Mouse (Mus musculus) embryonic facial prominence, embryonic 13.5 days (tissue): ENCODE measurements around the gene Dnajc30. TPM values are rescaled to one million over a fixed set of nuclear protein-coding genes. Genes with fewer than 3 reads are reported as not detected.

Experiments used
- ATAC-seq: fragments of 200-750 bp; cut with Nextera tagmentation; 2 replicates; pipeline ENCODE4 v1.8.0; 2017; ENCODE audit warnings: low read depth; ENCODE audit not compliant: insufficient number of reproducible peaks, insufficient read depth, low FRiP score, low TSS enrichment
- H3K27ac ChIP-seq: fragments of 300-500 bp; sonication (generic); 2 replicates; pipeline ENCODE4 v1.5.1; 2015; ENCODE audit warnings: moderate library complexity, mild to moderate bottlenecking, inconsistent platforms
- H3K27me3 ChIP-seq: fragments of 300-500 bp; sonication (generic); 2 replicates; pipeline ENCODE4 v1.6.1; 2015; ENCODE audit warnings: mild to moderate bottlenecking, inconsistent platforms
- H3K36me3 ChIP-seq: fragments of 300-500 bp; sonication (generic); 2 replicates; pipeline ENCODE4 v1.6.1; 2015; ENCODE audit warnings: mild to moderate bottlenecking, inconsistent platforms
- H3K4me1 ChIP-seq: fragments of 300-500 bp; sonication (generic); 2 replicates; pipeline ENCODE4 v1.6.1; 2015; ENCODE audit warnings: inconsistent platforms
- H3K4me2 ChIP-seq: fragments of 300-500 bp; sonication (generic); 2 replicates; pipeline ENCODE4 v1.6.1; 2015; ENCODE audit warnings: moderate library complexity, mild to moderate bottlenecking, inconsistent platforms
- H3K4me3 ChIP-seq: fragments of 300-500 bp; sonication (generic); 2 replicates; pipeline ENCODE4 v1.5.1; 2015; ENCODE audit warnings: mild to moderate bottlenecking, inconsistent platforms
- H3K9ac ChIP-seq: fragments of 300-500 bp; sonication (generic); 2 replicates; pipeline ENCODE4 v1.6.1; 2015; ENCODE audit warnings: mild to moderate bottlenecking, inconsistent platforms
- H3K9me3 ChIP-seq: fragments of 300-500 bp; sonication (generic); 2 replicates; pipeline ENCODE4 v1.6.1; 2016; ENCODE audit warnings: inconsistent platforms
- WGBS: fragments of 180-500 bp; shearing (Covaris S2); methylation state at CpG from one replicate; pipeline ENCODE4 v1.1.7; 2015; ENCODE audit warnings: mixed read lengths; 5-methylcytosine and 5-hydroxymethylcytosine counted together
- polyA plus RNA-seq: library from polyadenylated mRNA; unstranded; fragments of >200 nt; fragmentation: Nextera tagmentation; extraction: Ambion mirVana; gene quantifications from 2 replicates; pipeline ENCODE4 v1.2.1, GENCODE M21; 2015

Gene Dnajc30
- polyA plus RNA-seq, 1 experiment from 2014 or later: 38.8 TPM

DNA sequence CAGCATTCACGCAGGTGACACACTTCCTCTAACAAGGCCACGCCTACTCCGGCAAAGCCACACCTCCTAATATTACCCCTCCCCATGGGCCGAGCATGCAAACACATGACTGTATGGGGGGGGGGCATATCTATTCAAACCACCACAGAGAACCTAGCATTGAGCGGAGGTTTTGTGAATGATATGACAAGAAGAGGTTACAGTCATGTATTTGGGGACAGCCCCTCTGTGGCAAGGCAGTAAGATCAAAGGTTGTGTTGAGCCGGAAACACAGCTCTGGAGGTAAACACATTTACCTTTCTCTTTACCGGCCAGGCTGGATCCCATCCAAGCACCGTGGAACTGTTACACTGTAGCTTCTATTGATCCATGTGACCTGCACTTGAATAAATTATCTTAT, 51.2 kb downstream of the Dnajc30 start:
- no peak overlapping the region for H3K9ac ChIP-seq
- no peak overlapping the region for H3K4me3 ChIP-seq
- no peak for ATAC-seq
- no peaks in the 10 kb centered on the region for H3K36me3 ChIP-seq
- no peaks in the 10 kb centered on the region for H3K9me3 ChIP-seq
- WGBS: 85% methylated on average over 8 of the region's 8 CpGs
- peaks cover 4% of the 10 kb centered on the region; the same call in 1 of the 2 replicates for H3K27me3 ChIP-seq
- H3K27ac ChIP-seq: no peak overlapping the region
- peaks cover 3% of the 10 kb centered on the region for H3K4me1 ChIP-seq
- no peak overlapping the region for H3K4me2 ChIP-seq

Other genes starting within 250 kb of the Dnajc30 start
- not detected in 2 replicates for gene Tmem270, start 157.5 kb upstream of the Dnajc30 start, polyA plus RNA-seq
- 0.39 and 2.8 TPM in 2 replicates for gene Cldn13, start 148.7 kb upstream of the Dnajc30 start, polyA plus RNA-seq
- 21.1 and 21.4 TPM in 2 replicates for gene Mettl27, start 131.8 kb upstream of the Dnajc30 start, polyA plus RNA-seq
- gene Cldn4, start 117.3 kb upstream of the Dnajc30 start, polyA plus RNA-seq: 21.0 and 22.9 TPM in 2 replicates
- 14.8 and 26.4 TPM in 2 replicates for gene Cldn3, start 78.0 kb upstream of the Dnajc30 start, polyA plus RNA-seq
- gene Abhd11, start 55.0 kb upstream of the Dnajc30 start, polyA plus RNA-seq: 57.4 and 59.4 TPM in 2 replicates
- gene Stx1a, start 40.7 kb upstream of the Dnajc30 start, polyA plus RNA-seq: 12.9 and 21.7 TPM in 2 replicates
- 132 and 147 TPM in 2 replicates for gene Bud23, start 757 bp downstream of the Dnajc30 start, polyA plus RNA-seq
- 13.7 and 17.8 TPM in 2 replicates for gene Vps37d, start 14.1 kb downstream of the Dnajc30 start, polyA plus RNA-seq
- 3.5 and 3.9 TPM in 2 replicates for gene Mlxipl, start 25.7 kb downstream of the Dnajc30 start, polyA plus RNA-seq
- 25.6 and 25.7 TPM in 2 replicates for gene Tbl2, start 85.5 kb downstream of the Dnajc30 start, polyA plus RNA-seq
- gene Bcl7b, start 104.1 kb downstream of the Dnajc30 start, polyA plus RNA-seq: 48.3 and 52.1 TPM in 2 replicates
- gene Baz1b, start 123.1 kb downstream of the Dnajc30 start, polyA plus RNA-seq: 54.7 and 55.7 TPM in 2 replicates
- 11.9 and 18.1 TPM in 2 replicates for gene Fzd9, start 187.0 kb downstream of the Dnajc30 start, polyA plus RNA-seq